Mouse (Mus musculus) bone marrow, adult 2 months (tissue): ENCODE data around the gene Olfr981.

Source experiments
- CTCF ChIP-seq: fragments of 200-500 bp; IDR thresholded peaks from 2 replicates; pipeline ENCODE4 v1.5.1; 2011; ENCODE audit warnings: low read length, control low read depth; ENCODE audit not compliant: control insufficient read depth, insufficient read depth
- POLR2A ChIP-seq: fragments of 200-500 bp; IDR thresholded peaks from 2 replicates; pipeline ENCODE4 v1.6.1; 2011; ENCODE audit warnings: low read depth, mild to moderate bottlenecking, control low read depth, low read length, borderline replicate concordance; ENCODE audit not compliant: control insufficient read depth

DNA sequence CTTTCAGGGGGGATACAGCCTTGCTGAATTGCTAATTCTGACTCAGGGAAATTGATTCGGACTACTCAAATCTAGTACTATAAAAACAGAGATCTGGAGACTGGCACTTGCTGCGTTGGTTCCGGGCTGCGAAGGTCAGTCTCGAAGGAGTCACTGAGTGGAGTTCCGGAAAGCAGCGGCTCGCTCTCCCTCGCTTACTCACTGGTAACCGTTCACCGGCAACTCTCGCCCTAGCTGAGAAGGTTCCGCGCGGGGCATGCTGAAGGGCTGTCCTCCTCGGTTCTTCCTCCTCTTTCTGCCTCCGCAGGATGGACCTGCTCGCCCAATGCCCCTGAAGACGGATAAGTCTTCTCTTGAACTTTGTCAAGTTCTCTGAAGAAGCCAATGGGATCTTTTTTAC, 28.9 kb downstream of the Olfr981 start:
- TF ChIP-seq CTCF (no peak), POLR2A (no peak)
